Mouse (Mus musculus) lung, adult 18-20 months (tissue): ENCODE data around the gene Tldc1.

Experiments
- DNase-seq, 2 experiments: peaks; one replicate each; pipeline ENCODE4 v3.0.0; 2022; ENCODE audit warnings: mixed read lengths in 2 of 2

Gene Tldc1

DNA sequence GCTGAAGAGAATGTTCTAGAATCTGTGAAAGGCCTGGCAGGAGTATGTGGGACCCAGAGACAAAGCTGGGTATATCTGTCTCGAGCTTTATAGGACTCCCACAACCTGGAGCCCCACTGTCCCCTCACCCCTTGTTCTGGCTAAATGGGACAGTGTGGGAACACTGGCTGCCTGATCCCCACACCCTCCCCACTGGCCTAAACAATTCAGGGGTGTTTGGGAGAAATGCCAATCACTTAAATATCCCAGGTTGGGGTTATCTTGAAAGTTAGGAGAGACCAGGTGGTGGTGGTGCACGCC lies 20.7 kb upstream of the Tldc1 start:
- no peak for DNase-seq

- DNase-seq = peak; percentile 73
These were observed 20.2 kb upstream of the Tldc1 start for GRCm38 (mm10) chr8:119798170-119798964.

- peak; percentile 37 to 70 for DNase-seq
These were observed 17.4 kb upstream of the Tldc1 start for GRCm38 (mm10) chr8:119795651-119796050.

DNA sequence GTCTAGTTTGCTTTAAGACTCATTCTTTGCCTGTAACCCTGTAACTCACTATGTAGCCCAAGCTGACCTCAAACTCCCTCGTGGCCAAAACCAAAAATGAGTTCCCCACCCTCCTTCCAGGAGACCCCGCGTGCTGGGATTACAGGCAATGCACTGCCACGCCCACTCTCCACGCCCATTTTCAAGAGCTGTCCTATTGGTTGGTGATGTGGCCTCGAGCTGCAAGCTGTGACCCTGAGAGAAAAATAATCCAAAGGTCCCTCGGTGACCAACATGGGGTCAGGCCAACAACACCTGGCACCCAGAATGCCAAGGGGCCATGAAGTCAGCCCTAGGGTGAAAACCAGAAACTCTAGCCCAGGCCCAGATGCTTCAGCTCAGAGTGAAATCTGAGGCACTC lies 16.5 kb upstream of the Tldc1 start:
- DNase-seq = no peak

GRCm38 (mm10) chr8:119791804-119792704 lies 13.8 kb upstream of the Tldc1 start:
- peak; percentile 58 to 74 for DNase-seq

DNA sequence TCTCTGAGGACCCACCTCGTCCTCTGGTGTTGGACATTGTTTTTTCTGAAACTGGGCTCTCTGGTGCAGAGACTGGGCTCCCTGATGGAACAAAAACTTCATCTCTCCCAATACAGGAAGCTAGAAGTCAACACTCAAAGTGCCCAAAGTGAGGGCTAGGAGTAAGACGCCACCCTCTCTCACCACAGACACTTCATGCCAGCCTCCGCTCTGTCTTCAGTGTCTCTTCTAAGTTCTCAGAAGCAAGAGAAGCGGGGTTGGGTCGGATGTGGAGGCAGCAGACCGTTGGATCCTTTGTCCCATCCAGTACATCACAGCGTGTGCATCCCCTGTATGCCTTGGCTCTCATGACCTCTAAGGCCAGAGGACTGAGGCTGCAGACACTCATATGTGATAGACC lies 11.4 kb upstream of the Tldc1 start:
- DNase-seq = no peak

DNA sequence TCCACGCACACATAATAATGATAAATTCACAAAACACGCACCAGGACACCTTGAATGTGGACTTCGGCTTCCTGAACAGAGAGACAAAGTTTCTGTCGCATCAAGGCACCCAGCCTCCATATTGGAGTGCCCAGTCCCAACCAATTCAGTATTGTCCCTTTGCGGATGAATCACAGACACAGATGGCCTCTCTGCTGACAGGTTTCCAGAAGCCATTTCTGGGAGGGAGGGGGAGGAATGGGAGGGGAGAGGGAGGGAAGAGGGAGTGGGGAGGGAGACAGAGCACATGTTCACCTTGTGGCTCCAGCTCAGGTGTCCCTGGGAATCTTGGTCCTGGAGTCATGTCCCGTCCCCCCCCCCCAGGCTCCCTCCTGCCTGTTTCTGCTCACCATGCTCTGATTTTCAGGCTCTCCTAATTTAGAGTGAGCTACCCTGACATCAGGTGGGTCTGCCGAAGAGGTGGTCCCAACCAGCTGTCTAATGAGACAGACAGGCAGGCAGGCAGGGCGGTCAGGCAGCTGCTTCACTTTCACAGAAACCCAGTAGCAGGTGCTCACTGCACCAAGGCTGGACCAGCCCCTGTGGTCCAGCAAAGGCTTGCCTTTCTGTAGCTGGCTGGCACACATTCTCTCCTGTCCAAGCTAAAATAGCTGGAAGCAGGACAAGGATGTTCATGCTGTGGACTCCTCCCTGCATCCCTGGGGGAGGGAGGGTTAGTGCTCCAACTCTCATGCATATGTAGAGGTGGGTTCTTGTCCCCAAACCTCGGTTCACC lies 10.6 kb upstream of the Tldc1 start:
- DNase-seq = no peak

- no peak for DNase-seq
These were observed 9.1 kb upstream of the Tldc1 start for GRCm38 (mm10) chr8:119787341-119787740.

DNA sequence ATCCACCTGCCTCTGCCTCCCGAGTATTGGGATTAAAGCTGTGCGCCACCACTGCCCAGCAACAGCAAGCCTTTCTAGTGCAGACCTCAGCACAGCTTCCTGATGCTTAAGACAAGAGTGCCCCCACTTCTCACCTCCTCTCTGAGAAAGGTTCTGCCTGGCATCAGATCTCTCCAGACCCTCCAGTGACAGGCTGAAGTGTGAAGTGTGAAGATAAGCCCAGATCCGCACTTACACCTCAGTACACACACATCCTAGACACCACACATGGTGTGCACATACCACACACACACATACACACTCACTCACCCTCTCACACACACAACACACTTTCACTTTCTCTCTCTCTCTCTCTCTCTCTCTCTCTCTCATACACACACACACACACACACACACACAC lies 8.7 kb upstream of the Tldc1 start:
- no peak for DNase-seq

GRCm38 (mm10) chr8:119785764-119786405 lies 7.7 kb upstream of the Tldc1 start:
- DNase-seq = no peak

DNA sequence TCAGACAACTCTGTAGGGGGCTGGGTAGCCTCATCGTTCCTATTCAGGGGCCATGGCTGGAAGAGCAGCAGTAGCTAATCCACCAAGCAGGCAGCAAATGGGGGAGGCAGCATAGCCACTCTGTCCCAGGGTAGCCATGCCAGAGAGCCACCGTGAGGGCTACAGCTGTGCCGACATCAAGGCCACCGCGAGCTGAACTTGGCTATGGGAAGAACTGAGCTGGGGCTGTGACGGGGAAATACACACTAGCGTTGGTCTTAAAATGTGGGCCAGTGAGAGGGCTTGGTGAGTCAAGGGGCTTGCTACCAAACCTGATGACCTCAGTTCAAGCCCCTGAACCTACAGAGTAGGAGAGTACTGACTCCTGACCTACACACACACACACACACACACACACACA lies 6.5 kb upstream of the Tldc1 start:
- DNase-seq = no peak

- DNase-seq = peak; percentile 55 to 64
These were observed 5.9 kb upstream of the Tldc1 start for GRCm38 (mm10) chr8:119784141-119784574.

DNA sequence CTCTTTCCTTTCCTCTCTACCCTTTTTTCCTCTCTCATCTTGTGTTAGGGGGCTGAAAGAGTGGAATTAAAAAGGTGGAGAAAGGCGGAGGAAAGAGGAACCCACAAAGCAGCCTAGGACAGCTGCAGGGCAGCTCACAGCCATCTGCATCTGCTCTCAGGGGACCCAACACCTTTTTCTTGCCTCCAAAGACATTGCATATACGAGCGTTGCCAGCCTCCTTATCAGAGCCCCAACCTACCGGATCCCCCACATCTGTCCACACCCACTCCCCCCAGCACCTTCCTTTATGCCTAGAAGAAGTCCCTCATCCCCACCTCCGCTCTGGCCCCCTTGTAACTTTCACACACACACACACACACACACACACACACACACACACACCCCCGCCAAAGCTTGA lies 5.4 kb upstream of the Tldc1 start:
- DNase-seq = no peak

- DNase-seq = peak; percentile 65 to 67
These were observed 4.5 kb upstream of the Tldc1 start for GRCm38 (mm10) chr8:119782715-119783114.

DNA sequence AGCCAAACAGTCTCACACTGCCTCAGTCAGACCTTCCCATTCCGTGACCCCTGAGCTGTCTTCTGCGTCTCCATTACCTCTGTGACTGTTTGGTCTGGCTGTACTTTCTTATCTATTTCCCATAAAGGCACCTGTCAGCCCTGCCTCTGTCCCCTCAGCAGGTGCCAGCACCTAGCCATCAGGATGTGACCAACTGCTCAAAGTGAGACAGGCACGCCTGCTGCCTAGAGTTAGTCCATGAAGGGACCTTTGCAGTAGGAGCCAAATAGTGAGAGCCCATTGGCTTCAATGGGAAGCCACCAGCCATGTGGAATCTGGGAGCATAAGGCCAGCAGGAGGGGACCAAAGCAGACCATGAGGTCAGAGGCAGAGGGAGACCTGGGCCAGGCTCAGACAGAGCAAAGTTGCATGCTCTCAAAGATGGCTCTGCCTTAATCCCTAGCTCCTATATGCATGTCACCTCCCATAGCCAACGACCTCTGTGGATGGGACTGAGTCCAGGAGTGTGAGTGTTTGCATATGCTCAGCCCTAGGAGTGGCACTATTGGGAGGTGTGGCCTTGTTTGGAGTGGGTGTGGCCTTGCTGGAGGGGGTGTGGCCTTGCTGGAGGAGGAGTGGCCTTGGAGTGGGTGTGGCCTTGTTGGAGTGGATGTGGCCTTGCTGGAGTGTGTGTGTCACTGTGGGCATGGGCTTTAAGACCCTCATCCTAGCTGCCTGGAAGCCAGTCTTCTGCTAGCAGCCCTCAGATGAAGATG lies 3.0 kb upstream of the Tldc1 start:
- DNase-seq = peak; percentile 64 to 67

DNA sequence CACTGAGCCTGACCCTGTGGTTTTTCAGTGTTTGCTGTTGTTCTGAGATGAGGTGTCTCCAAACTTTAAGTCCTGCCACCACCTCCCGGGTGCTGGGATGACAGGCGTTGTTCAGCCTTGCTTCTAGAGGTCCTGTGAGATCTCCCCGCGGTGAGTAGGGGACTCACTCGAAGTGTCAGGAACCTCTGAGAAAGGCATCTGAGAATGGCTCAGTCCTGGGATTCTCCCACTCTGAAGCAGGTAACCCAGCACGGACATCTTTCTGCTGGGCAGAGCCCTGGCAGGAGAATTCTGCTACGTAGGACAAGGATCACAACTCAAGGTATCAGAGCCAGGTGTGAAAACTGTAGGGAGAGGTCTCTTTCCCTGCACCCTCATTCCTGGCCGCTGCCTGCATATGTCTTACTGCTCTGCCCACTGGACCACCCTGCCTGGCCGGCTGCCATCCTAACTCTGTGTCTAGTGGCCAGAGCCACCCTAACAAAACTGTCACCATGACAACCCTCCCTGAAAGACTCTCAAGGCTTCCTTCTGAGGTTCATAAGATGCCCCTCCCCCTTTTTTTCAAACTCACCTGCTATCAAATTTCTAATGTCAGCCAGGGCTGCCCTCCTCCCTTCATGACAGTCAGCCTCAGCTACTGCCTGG lies 2.3 kb upstream of the Tldc1 start:
- DNase-seq = no peak

DNA sequence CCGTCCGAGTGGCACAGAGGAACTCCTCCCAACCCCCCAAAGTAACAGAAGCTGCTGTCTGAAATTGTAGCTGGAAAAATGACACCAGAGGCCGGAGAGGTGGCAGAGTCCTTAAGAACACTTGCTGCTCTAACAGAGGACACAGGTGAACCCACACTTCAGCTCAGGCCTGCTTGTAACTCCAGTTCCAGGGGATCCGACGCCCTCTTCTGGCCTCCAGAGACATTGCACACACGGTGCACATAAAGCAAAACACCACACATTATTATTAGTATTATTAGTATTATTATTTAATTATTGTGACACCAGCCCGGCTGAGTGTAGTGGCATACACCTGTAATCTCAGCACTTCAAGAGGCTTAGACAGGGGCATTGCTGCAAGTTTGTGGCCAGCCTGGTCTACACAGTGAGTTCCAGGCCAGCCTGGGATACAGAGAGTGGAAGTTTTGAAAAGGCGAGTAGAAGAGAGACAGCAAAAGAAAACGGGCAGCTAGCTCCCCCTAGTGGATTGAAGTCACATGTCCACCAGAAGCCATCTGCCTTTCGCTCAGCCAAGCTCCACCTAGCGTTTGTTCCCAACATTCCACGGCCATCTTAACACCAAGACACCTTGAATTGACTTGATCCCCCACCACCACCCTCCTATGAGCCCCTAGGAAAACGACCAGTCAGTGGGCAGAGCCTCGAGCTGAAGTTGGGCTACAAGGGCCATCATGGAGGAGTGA lies 959 bp upstream of the Tldc1 start:
- peak; percentile 83 to 88 for DNase-seq

DNA sequence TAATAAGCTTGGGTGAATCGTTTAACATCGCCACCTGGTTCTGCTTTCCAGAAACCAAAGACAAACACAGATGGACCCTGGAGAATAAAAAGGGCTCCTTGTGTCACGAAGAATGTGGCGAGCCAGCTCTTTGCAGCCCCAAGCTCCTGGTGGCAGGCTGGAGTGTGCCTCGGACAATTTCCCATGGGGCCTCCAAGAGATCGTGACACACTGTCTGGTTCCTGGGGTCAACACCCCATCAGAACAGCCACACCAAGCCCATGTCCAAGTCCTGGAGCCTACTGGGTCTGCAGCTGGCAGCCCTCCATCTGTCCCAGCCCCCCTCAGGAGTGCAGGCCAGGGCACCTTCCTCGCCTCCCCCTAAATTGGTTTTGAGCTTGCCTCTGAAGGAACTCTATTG lies 451 bp downstream of the Tldc1 start:
- DNase-seq = peak in 1 of 2 experiments; percentile 30

DNA sequence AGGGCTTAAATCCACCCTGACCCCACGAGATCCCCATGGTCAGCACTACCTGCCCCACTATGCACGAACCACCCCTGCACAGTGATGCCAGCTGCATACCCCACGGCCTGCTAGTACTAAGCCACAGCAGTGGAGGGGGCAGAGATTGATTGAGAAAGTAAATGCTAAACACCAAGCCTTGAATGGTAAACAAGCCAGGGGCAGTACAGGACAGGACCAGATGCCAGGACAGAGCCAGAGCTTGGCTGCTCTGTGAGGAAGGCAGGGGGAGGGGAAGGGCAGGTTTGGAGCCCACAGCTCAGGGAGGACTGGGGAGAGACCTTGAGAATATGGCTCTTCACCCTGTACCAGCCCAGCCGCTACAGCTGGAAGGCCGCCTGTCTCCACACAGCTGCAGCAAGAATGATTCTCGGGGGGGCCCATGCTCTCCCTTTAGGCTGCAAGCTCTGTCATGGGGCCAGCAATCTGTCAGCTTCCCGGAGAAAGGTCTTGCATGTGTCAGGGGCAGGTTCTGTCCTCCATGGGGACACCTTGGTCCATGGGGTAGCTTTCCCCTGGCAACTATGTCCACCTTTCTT lies 1.5 kb downstream of the Tldc1 start:
- DNase-seq = no peak

GRCm38 (mm10) chr8:119765761-119766444 lies 12.3 kb downstream of the Tldc1 start:
- no peak for DNase-seq
